In genomic region chr1:168455178-168455577, GRCm38 (mm10) we compare ENCODE assay signal across 10 mouse cellular contexts.
"Had no signal": no experiment of that assay in that cellular context is flagged by ENCODE, and none has a peak within 500 bp of the region (broad histone marks: within the 10 kb centered on the region; RNA-seq: fewer than 3 reads in every experiment).

No protein-coding gene starts in this region.

- DNase-seq: kidney, adult 9 months; kidney, postnatal 14 days; kidney, postnatal 4 days; liver, embryonic 13.5 days; lung, adult 2 months; lung, postnatal 14 days; lung, postnatal 4 days; midbrain, embryonic 14.5 days; thymus, adult 18-20 months; thymus, postnatal 4 days had no signal
